Mouse (Mus musculus): Measurements from ENCODE around the gene Tln2. TPM values are rescaled to one million over a fixed set of nuclear protein-coding genes. Genes with fewer than 3 reads are reported as not detected.
"Not testable (repeated sequence)": the region's sequence is repeated elsewhere in the genome, so short reads cannot be mapped to it uniquely, and the experiment has no call there.

Tln2 gene
- total RNA-seq, 2 experiments from 2014 or later = not detected

- no peak for ATAC-seq (replicated peaks; ENCODE audit: low FRiP score, poor library complexity, severe bottlenecking)
Measured at GRCm38 (mm10) chr9:67300346-67300745, 259.2 kb downstream of the Tln2 start.

DNA sequence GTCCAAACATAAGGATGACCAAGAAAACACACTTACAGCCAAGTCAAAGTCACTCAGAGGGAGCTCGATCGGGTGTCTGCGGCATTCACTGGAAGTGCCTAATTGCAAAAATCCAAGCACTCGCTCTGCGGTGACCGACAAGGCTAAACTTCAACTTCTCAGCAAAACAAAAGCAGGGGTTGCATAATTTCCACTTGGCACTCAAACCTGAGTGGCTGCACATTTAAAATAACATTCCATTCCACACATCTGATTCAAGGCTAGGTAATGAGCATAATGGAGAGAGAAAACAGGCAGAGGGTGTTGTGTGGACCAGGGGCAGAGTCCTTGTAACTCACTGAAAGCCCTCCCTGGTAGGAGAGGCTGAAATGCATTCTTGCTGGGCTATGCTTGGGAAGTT lies 260.3 kb downstream of the Tln2 start:
- ATAC-seq (replicated peaks; ENCODE audit: low FRiP score, poor library complexity, severe bottlenecking) = no peak

DNA sequence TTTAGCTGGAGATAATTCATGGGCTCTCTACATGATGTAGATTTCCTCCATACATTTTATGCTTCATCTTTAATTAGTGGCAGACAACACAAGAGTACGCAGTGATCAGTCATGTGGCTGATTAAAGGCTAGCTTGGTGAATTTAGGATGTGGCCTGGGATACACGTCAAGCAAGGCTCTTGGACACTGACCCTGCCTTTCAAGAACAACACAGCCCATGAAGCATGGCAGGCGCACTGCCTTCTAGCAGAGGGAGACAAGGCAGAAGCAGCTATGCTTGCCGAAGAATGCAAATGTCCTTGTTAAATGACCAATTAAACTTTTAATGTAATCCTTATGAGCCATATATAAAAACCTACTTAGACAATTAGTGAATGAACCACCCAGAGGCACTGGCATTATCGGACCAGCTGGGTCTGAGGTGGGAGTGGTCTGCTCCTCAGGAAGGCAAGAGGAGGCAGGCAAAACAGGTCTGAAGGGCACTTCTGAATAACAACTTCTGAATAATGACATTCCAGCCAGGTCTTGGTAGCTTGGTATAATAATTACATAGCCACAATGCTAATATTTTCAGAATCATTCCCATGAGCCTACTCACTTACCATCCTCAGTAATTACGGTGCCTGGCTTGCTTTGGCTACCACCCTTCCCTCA lies 262.1 kb downstream of the Tln2 start:
- ATAC-seq (replicated peaks; ENCODE audit: low FRiP score, poor library complexity, severe bottlenecking) = no peak

DNA sequence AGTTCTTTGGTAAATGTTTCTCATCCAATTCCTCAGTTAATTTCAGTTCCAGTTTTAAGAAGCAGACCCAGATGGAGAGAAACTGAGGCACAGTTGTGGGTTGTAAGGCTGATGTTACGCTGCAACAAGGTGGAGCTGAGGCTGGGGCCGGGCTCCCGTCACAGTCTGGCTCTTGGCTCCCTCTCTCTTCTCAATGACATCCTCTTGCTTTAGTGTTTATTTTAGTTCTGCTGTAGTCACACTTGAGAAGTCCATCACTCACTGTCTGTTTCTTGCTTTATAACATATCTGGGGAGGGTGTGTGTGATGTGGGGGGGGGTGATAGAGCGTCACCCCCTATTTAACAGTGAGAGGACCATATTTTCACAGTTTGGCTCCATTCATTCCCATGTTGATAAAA lies 272.0 kb downstream of the Tln2 start:
- ATAC-seq (replicated peaks; ENCODE audit: low FRiP score, poor library complexity, severe bottlenecking) = no peak

GRCm38 (mm10) chr9:67286801-67287200 lies 272.7 kb downstream of the Tln2 start:
- ATAC-seq (replicated peaks; ENCODE audit: low FRiP score, poor library complexity, severe bottlenecking) = no peak

- no peak for ATAC-seq (replicated peaks; ENCODE audit: low FRiP score, poor library complexity, severe bottlenecking)
Measured at GRCm38 (mm10) chr9:67285544-67285943, 274.0 kb downstream of the Tln2 start.

GRCm38 (mm10) chr9:67281812-67282211 lies 277.7 kb downstream of the Tln2 start:
- no peak for ATAC-seq (replicated peaks; ENCODE audit: low FRiP score, poor library complexity, severe bottlenecking)

GRCm38 (mm10) chr9:67280311-67280710 lies 279.2 kb downstream of the Tln2 start:
- ATAC-seq (replicated peaks; ENCODE audit: low FRiP score, poor library complexity, severe bottlenecking) = not testable (repeated sequence)

GRCm38 (mm10) chr9:67276446-67276845 lies 283.1 kb downstream of the Tln2 start:
- no peak for ATAC-seq (replicated peaks; ENCODE audit: low FRiP score, poor library complexity, severe bottlenecking)

DNA sequence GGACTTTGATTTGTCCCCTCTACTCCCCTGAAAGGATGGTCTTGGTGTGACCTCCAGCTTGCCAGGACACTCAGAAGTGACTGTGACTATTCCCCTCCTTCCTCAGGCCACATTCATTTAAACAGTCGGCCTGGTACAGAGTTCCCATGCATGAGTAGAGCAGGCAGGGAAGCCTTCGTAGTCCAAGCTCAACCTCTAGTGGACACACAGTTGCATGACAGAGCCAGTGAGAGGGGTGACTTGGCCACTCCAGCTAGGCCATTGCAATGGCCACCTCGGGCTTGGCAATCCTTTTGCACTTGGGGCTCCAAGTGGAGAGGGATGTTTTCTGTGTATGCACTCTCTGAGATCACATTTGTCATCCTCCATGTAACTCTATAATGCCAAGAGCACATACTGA lies 285.2 kb downstream of the Tln2 start:
- ATAC-seq (replicated peaks; ENCODE audit: low FRiP score, poor library complexity, severe bottlenecking) = no peak

GRCm38 (mm10) chr9:67273362-67273761 lies 286.1 kb downstream of the Tln2 start:
- ATAC-seq (replicated peaks; ENCODE audit: low FRiP score, poor library complexity, severe bottlenecking) = no peak

GRCm38 (mm10) chr9:67270734-67271133 lies 288.8 kb downstream of the Tln2 start:
- no peak for ATAC-seq (replicated peaks; ENCODE audit: low FRiP score, poor library complexity, severe bottlenecking)

- ATAC-seq (replicated peaks; ENCODE audit: low FRiP score, poor library complexity, severe bottlenecking) = no peak
Measured at GRCm38 (mm10) chr9:67270061-67270595, 289.4 kb downstream of the Tln2 start.

- no peak for ATAC-seq (replicated peaks; ENCODE audit: low FRiP score, poor library complexity, severe bottlenecking)
Measured at GRCm38 (mm10) chr9:67267276-67267990, 292.1 kb downstream of the Tln2 start.

GRCm38 (mm10) chr9:67265513-67265912 lies 294.0 kb downstream of the Tln2 start:
- no peak for ATAC-seq (replicated peaks; ENCODE audit: low FRiP score, poor library complexity, severe bottlenecking)

GRCm38 (mm10) chr9:67264896-67265295 lies 294.6 kb downstream of the Tln2 start:
- no peak for ATAC-seq (replicated peaks; ENCODE audit: low FRiP score, poor library complexity, severe bottlenecking)

- ATAC-seq (replicated peaks; ENCODE audit: low FRiP score, poor library complexity, severe bottlenecking) = no peak
Measured at GRCm38 (mm10) chr9:67260835-67261599, 298.5 kb downstream of the Tln2 start.

DNA sequence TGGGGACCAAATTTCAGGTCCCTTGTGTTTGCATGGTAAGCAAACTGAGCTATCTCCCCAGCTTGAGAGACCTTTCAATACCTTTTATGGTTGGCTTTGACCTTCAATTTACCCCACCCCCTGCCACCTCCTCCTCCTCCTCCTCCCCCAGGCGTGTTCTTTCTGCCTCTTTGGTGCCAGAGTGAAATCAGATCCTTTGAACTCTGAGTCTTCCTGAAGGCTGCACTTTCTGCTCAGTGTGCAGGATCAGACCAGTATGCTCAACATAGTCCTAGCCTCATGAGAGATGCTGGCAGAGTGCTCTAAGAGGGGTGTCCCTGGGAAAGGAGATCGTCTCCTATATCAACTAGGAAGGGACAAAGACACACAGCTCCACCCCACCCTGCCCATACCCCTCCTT lies 309.4 kb downstream of the Tln2 start:
- ATAC-seq (replicated peaks; ENCODE audit: low FRiP score, poor library complexity, severe bottlenecking) = no peak

- ATAC-seq (replicated peaks; ENCODE audit: low FRiP score, poor library complexity, severe bottlenecking) = no peak
Measured at GRCm38 (mm10) chr9:67247365-67247950, 312.0 kb downstream of the Tln2 start.

- no peak for ATAC-seq (replicated peaks; ENCODE audit: low FRiP score, poor library complexity, severe bottlenecking)
Measured at GRCm38 (mm10) chr9:67245265-67245664, 314.2 kb downstream of the Tln2 start.

Measured in erythroid progenitor cell, adult 5-6 weeks (primary cell).